Mouse (Mus musculus) forebrain, embryonic 15.5 days (tissue): ENCODE measurements around the gene Wipi1. TPM values are rescaled to one million over a fixed set of nuclear protein-coding genes. Genes with fewer than 3 reads are reported as not detected.

Source experiments
- ATAC-seq: fragments of 200-750 bp; cut with Nextera tagmentation; replicated peaks from 2 replicates; pipeline ENCODE4 v1.8.0; 2017; ENCODE audit warnings: mild to moderate bottlenecking, moderate TSS enrichment, moderate library complexity
- H3K27ac ChIP-seq: fragments of 300-500 bp; sonication (generic); replicated peaks from 2 replicates; pipeline ENCODE4 v1.5.1; 2015; ENCODE audit warnings: mild to moderate bottlenecking, inconsistent platforms
- H3K27me3 ChIP-seq: fragments of 300-500 bp; sonication (generic); 2 replicates; pipeline ENCODE4 v1.6.1; 2015; ENCODE audit warnings: inconsistent platforms
- H3K36me3 ChIP-seq: fragments of 300-500 bp; sonication (generic); 2 replicates; pipeline ENCODE4 v1.6.1; 2015; ENCODE audit warnings: mild to moderate bottlenecking, inconsistent platforms
- H3K4me1 ChIP-seq: fragments of 300-500 bp; sonication (generic); 2 replicates; pipeline ENCODE4 v1.6.1; 2015; ENCODE audit warnings: inconsistent platforms
- H3K4me2 ChIP-seq: fragments of 300-500 bp; sonication (generic); replicated peaks from 2 replicates; pipeline ENCODE4 v1.6.1; 2015; ENCODE audit warnings: mild to moderate bottlenecking, inconsistent platforms
- H3K4me3 ChIP-seq: fragments of 300-500 bp; sonication (generic); 2 replicates; pipeline ENCODE4 v1.5.1; 2015; ENCODE audit warnings: mild to moderate bottlenecking, inconsistent platforms
- H3K9ac ChIP-seq: fragments of 300-500 bp; sonication (generic); replicated peaks from 2 replicates; pipeline ENCODE4 v1.6.1; 2015; ENCODE audit warnings: mild to moderate bottlenecking, inconsistent platforms
- H3K9me3 ChIP-seq: fragments of 300-500 bp; sonication (generic); 2 replicates; pipeline ENCODE4 v1.6.1; 2016; ENCODE audit warnings: inconsistent platforms
- WGBS: fragments of 180-500 bp; shearing (Covaris S2); methylation state at CpG from one replicate; pipeline ENCODE4 v1.1.7; 2015; ENCODE audit warnings: mixed read lengths; 5-methylcytosine and 5-hydroxymethylcytosine counted together
- polyA plus RNA-seq: library from polyadenylated mRNA; unstranded; fragments of >200 nt; fragmentation: Nextera tagmentation; extraction: Ambion mirVana; gene quantifications from 2 replicates; pipeline ENCODE4 v1.2.1, GENCODE M21; 2015

Gene Wipi1
- polyA plus RNA-seq, 1 experiment from 2014 or later: 13.0 TPM

DNA sequence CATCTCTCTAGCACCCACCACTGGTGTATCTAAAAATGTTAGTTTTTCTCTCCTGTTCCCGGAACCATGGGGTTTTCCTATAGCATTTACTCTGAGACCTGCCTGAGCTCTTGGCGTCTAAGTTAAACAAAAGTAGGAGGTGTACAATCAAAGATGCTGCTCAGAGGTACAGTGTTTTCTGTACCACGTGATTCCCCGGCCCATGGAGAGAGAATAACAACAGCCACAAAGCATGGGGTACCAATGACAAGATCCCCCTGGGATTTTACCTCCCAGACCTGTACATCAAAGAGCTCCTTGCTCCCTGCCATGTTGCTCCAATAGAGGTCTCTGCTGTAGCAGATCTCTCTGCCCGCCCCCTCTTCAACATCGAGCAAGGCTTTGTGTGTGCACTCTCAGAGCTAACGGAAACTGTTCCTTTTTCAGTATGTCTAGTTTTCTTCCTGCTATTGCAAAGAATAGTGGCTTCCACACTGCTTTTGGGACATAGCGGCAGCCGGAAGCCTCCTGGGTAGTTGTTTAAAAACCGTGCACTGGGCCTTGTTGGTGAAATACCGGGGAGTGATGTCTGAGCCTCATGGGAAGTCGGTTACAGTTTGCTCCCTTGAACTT is 42.7 kb downstream of the Wipi1 start:
- no peaks in the 10 kb centered on the region for H3K36me3 ChIP-seq
- no peak overlapping the region for H3K27ac ChIP-seq
- no peak overlapping the region for H3K4me2 ChIP-seq
- no peak for ATAC-seq
- no peak overlapping the region for H3K4me3 ChIP-seq
- H3K9me3 ChIP-seq: no peaks in the 10 kb centered on the region
- H3K4me1 ChIP-seq: peaks cover 4% of the 10 kb centered on the region; the same call in 1 of the 2 replicates
- H3K27me3 ChIP-seq: no peaks in the 10 kb centered on the region
- WGBS: 58% methylated on average over 12 of the region's 12 CpGs
- no peak overlapping the region for H3K9ac ChIP-seq

DNA sequence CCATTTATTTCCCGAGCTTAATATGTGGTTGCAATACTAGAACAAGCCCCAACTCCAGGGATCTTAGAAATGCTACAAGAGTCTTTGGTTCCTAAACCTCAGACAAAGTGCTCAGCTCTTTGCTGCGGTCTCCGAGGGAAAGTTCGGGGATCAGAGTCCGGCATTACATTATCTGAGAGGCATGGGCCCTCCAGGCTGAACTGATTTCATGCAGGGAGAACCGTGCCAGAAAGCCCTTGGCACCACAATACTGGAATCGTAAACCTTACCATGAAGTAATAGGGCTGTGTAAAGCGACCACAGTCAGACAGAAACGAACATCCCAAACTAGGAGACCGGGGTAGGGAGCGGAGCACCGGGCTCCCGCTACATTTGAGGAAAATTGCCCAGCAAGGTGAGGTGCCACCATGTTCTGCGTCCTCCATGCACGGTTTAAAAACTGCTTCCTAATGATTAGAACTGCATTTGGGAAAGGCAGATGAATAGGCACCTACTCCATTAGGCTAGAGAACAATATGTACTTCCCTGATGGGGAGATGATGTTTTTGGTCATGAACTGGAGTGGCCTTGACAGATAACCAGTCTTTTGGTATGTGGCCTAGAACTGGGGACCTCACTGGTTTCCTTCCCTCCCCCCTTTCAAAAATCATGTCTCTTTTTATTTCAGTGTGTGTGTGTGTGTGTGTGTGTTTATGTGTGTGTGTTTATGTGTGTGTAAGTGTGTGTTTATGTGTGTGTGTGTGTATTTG is 47.1 kb downstream of the Wipi1 start:
- no peak overlapping the region for H3K9ac ChIP-seq
- 80% methylated on average over 15 of the region's 15 CpGs for WGBS
- no peak for ATAC-seq

DNA sequence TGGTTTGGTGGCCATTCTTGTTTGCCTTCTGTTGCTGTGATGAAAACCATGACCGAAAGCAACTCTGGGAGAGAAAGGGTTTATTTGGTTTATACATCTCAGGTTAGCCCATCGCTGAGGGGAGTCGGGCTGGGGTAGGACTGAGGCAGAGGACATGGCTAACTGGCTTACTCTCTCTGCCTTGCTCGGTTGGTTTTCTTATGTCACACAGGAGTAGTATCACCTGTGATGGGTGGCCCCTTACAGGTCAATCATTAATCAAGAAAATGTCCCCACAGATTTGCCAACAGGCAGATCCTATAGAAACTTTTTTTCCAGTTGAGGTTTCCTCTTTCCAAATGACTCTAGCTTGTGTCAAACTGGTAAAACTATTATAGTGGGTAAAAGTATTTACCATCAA is 48.1 kb downstream of the Wipi1 start:
- no peak for ATAC-seq
- Histone ChIP-seq H3K4me3 (no peak overlapping the region), H3K9me3 (no peaks in the 10 kb centered on the region), H3K9ac (no peak overlapping the region), H3K27me3 (no peaks in the 10 kb centered on the region), H3K4me2 (no peak overlapping the region), H3K4me1 (peaks cover 4% of the 10 kb centered on the region; the same call in 1 of the 2 replicates), H3K36me3 (no peaks in the 10 kb centered on the region), H3K27ac (no peak overlapping the region)
- 92% methylated on average over 4 of the region's 4 CpGs for WGBS

More for the DNA sequence above, 47.1 kb downstream of the Wipi1 start:
- no peak overlapping the region for H3K4me2 ChIP-seq
- no peak overlapping the region for H3K4me3 ChIP-seq
- H3K36me3 ChIP-seq: no peaks in the 10 kb centered on the region
- H3K4me1 ChIP-seq: peaks cover 4% of the 10 kb centered on the region; the same call in 1 of the 2 replicates
- no peaks in the 10 kb centered on the region for H3K27me3 ChIP-seq
- H3K27ac ChIP-seq: no peak overlapping the region
- no peaks in the 10 kb centered on the region for H3K9me3 ChIP-seq

DNA sequence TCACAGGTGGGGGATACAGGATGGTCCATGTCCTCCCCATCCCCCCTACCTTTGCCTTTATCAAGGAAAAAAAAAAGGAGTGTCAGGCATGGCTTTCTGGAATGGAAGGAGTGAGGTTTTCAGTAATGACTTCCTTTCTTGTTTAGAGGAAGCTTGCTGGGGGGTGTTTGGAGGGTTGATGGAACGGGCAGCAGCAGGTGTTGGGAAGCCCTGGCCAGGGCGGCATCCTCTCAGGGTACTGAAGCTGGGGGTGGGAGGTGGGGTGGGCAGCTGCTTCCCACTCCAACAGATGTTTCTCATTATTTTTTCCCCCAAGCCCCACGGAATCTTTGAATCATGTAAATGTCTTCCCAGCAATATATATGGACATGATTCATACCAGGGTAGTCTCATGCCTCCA is 50.3 kb downstream of the Wipi1 start:
- H3K9ac ChIP-seq: no peak overlapping the region
- no peak overlapping the region for H3K27ac ChIP-seq
- WGBS: 84% methylated on average over 3 of the region's 3 CpGs
- no peaks in the 10 kb centered on the region for H3K27me3 ChIP-seq
- H3K4me2 ChIP-seq: no peak overlapping the region
- H3K4me1 ChIP-seq: no peaks in the 10 kb centered on the region
- no peak overlapping the region for H3K4me3 ChIP-seq
- H3K36me3 ChIP-seq: no peaks in the 10 kb centered on the region
- no peak for ATAC-seq
- no peaks in the 10 kb centered on the region for H3K9me3 ChIP-seq

DNA sequence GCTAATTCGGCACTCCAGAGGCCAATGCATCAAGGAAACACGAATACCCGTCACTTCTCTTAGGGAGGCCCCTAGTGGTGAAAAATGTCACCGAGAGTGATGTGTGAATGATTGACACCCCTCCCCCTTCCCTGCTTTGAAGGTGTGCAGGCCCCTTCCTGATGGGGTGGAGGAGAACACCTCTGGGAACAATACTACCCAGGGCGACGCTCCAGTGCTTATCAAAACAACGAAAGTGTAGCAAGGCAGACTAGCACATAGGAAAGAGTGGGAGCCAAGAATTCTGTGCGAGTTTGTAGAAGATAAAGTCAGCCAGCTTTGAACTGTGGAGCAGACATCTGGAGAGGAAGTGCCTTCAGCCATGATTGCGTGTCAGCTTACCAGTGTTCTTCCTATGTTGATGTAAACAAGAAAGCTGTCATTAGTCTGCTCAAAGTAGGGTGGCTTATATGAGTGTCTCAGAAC is 50.9 kb downstream of the Wipi1 start:
- H3K36me3 ChIP-seq: no peaks in the 10 kb centered on the region
- H3K4me2 ChIP-seq: no peak overlapping the region
- no peak overlapping the region for H3K27ac ChIP-seq
- no peak overlapping the region for H3K9ac ChIP-seq
- H3K9me3 ChIP-seq: no peaks in the 10 kb centered on the region
- H3K4me3 ChIP-seq: no peak overlapping the region
- WGBS: 37% methylated on average over 9 of the region's 9 CpGs
- H3K4me1 ChIP-seq: no peaks in the 10 kb centered on the region
- H3K27me3 ChIP-seq: no peaks in the 10 kb centered on the region
- ATAC-seq: no peak

DNA sequence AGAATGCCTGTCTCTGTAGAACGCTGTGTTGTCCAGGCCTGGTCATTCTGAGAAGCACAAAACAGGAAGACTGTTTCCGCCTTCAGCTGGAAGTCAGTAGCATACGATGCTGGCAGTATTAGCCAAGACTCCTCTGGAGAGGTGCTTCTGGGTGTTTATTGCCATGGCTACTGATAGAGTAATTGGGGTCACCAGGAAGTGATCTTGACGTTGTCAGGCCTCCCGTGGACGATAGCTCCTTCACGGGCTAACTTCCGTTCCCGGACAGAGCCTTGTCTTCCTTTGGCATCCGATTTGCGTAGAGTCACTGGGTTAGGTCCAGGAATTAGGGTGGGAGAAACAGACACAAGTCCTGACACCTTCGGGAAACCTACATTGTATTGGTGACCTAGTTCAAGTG is 52.5 kb downstream of the Wipi1 start:
- Histone ChIP-seq H3K4me1 (no peaks in the 10 kb centered on the region), H3K4me2 (no peak overlapping the region), H3K9me3 (no peaks in the 10 kb centered on the region), H3K27me3 (no peaks in the 10 kb centered on the region), H3K9ac (no peak overlapping the region), H3K36me3 (no peaks in the 10 kb centered on the region), H3K27ac (no peak overlapping the region), H3K4me3 (no peak overlapping the region)
- ATAC-seq: no peak
- 95% methylated on average over 12 of the region's 12 CpGs for WGBS

DNA sequence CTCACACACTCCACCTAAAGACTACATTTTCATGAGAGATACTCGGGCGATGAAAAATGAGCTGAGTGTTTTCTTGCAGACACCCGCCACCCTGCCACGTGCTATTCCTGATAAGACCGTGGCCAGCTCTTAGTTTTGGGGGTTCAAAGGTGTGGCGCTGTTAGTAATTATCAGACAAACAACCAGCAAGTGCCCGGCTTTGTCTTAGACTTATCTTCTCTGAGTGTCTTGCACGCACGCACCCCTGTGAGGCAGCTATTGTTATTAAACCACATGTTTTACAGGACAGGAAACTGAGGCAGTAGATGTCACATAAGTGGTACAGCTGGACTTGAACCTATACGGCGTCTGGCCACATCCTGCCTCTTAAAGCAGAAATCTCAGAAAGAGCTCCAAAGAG is 54.3 kb downstream of the Wipi1 start:
- H3K4me1 ChIP-seq: no peaks in the 10 kb centered on the region
- H3K9ac ChIP-seq: no peak overlapping the region
- H3K4me3 ChIP-seq: no peak overlapping the region
- no peak for ATAC-seq
- H3K36me3 ChIP-seq: no peaks in the 10 kb centered on the region
- H3K27ac ChIP-seq: no peak overlapping the region
- no peaks in the 10 kb centered on the region for H3K9me3 ChIP-seq
- no peaks in the 10 kb centered on the region for H3K27me3 ChIP-seq
- H3K4me2 ChIP-seq: no peak overlapping the region
- 88% methylated on average over 11 of the region's 11 CpGs for WGBS

DNA sequence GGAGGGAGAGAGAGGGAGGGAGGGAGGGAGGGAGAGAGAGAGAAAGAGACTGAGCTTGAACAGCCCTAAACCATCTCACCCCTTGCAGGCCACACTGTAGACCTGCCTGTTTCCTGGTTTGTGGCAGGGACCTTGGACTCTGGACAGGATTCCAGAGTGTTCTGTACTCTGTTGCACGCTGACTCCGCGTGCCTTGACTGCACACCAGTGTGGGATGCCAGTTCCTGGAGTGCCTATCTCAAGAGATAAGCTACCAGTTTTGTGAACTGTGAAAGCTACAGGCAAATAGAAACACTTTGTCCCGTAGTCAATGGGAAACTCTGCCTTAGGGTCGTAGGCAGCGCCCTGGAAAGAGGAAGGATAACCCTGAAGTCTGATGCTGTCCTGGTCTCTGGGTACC is 55.6 kb downstream of the Wipi1 start:
- WGBS: 91% methylated on average over 6 of the region's 6 CpGs
- Histone ChIP-seq H3K27me3 (no peaks in the 10 kb centered on the region), H3K4me1 (no peaks in the 10 kb centered on the region), H3K4me2 (no peak overlapping the region), H3K9me3 (no peaks in the 10 kb centered on the region), H3K4me3 (no peak overlapping the region), H3K27ac (no peak overlapping the region), H3K36me3 (no peaks in the 10 kb centered on the region), H3K9ac (no peak overlapping the region)
- no peak for ATAC-seq

DNA sequence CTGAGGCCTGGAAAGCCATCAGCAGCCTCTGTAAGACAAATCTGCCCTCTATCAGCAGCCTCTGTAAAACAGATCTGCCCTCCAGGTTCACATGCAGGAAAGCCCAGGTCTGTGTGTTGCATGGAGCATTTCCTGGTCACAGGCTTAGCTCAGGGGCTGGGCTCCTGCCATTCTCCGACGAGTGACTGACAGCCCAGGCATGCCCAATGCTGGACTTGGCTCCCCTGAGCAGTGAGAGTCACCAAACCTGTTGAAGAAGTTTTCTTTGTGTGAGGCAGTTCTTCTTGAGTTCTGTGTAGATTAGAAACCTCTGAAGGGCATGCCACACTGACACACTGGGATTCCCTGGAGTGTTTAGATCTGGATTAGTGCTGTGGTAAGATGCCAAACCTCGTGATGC is 57.3 kb downstream of the Wipi1 start:
- 52% methylated on average over 3 of the region's 3 CpGs for WGBS

DNA sequence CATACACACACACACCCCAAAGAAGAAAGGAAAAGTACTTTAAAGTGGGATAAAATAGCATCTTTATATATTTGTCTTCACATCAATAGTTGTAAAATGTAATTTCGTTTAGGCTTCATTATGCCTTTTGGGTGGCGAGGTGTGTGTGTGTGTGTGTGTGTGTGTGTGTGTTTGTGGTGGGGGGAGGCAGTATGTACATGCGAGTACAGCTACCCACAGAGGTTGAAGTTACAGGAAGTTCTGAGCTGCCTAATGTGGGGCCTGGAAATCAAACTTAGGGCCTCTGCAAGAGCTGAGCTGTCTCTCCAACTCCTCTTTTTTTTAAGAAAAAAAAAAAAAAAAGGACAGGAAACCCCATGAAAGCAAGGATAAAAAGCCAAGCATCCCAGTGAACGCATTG is 57.8 kb downstream of the Wipi1 start:
- H3K9me3 ChIP-seq: no peaks in the 10 kb centered on the region
- 74% methylated on average over 4 of the region's 4 CpGs for WGBS
- H3K27ac ChIP-seq: no peak overlapping the region
- no peak for ATAC-seq
- no peak overlapping the region for H3K4me2 ChIP-seq
- no peaks in the 10 kb centered on the region for H3K27me3 ChIP-seq
- H3K36me3 ChIP-seq: no peaks in the 10 kb centered on the region
- H3K4me3 ChIP-seq: no peak overlapping the region
- no peaks in the 10 kb centered on the region for H3K4me1 ChIP-seq
- no peak overlapping the region for H3K9ac ChIP-seq

More for the DNA sequence above, 57.3 kb downstream of the Wipi1 start:
- Histone ChIP-seq H3K36me3 (no peaks in the 10 kb centered on the region), H3K4me2 (no peak overlapping the region), H3K27ac (no peak overlapping the region), H3K9me3 (no peaks in the 10 kb centered on the region), H3K4me1 (no peaks in the 10 kb centered on the region), H3K27me3 (no peaks in the 10 kb centered on the region), H3K9ac (no peak overlapping the region), H3K4me3 (no peak overlapping the region)
- ATAC-seq: no peak

DNA sequence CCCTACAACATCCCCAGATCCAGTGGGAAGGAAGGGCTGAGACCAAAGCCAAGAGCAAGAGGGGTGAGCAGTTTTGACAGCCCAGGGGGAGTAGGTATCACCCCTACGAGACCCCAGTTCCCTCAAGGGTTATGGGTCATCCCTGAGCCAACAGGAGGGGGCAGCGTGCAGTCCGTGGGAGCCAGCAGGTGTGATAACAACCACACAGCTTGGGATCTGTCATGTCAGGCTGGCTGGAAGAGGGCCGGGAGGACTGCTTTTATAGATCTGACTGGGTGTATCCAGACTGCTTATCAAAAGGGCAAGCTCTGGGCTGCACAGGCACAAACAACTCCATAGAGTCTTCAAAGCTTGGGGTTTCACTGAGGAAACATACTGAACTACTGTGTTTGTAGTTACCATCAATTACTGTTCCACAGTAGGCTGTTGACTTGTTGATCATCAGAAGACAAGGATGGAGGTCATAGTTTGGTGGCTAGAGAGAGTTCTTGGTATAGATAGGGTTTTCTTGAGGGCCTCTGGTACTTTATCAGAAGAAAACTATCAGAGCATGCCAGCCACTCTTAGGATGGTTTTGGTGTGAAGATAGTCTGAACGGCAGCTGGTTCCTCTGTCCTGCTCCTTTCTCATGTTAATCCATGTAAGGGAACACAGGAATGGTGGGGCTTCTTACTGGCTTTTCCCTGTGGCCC is 62.0 kb downstream of the Wipi1 start:
- Histone ChIP-seq H3K9ac (no peak overlapping the region), H3K36me3 (no peaks in the 10 kb centered on the region), H3K9me3 (no peaks in the 10 kb centered on the region), H3K27me3 (no peaks in the 10 kb centered on the region), H3K4me3 (no peak overlapping the region), H3K4me1 (no peaks in the 10 kb centered on the region), H3K4me2 (no peak overlapping the region), H3K27ac (no peak overlapping the region)
- WGBS: 89% methylated on average over 5 of the region's 5 CpGs
- no peak for ATAC-seq

DNA sequence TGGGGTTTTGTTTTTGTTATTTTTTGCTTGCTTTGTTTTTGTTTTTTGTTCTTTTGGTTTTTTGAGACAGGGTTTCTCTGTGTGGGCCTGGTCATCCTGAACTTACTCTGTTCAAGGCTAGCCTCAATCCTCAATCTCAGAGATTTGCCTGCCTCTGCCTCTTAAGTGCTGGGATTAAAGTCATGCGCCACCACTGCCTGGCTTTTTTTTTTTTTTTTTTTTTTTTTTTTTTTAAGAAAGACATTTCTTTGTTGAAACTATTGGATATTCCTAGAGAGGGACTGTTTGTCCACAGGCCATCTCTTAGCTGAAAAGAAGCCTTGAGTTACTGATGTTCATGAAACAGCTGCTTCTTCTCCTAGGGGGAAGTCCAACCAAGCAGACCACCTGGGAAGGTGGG is 64.1 kb downstream of the Wipi1 start:
- ATAC-seq: no peak
- H3K4me1 ChIP-seq: peaks cover 8% of the 10 kb centered on the region
- H3K27ac ChIP-seq: no peak overlapping the region
- H3K4me2 ChIP-seq: no peak overlapping the region
- no peaks in the 10 kb centered on the region for H3K36me3 ChIP-seq
- 96% methylated on average over 1 of the region's 1 CpGs for WGBS
- no peaks in the 10 kb centered on the region for H3K9me3 ChIP-seq
- H3K27me3 ChIP-seq: no peaks in the 10 kb centered on the region
- no peak overlapping the region for H3K9ac ChIP-seq
- no peak overlapping the region for H3K4me3 ChIP-seq
